Mouse (Mus musculus) lung, postnatal 0 days (tissue): ENCODE measurements around the gene Syt13. TPM values are rescaled to one million over a fixed set of nuclear protein-coding genes. Genes with fewer than 3 reads are reported as not detected.

Experiments used
- ATAC-seq: fragments of 200-750 bp; cut with Nextera tagmentation; 2 replicates; pipeline ENCODE4 v1.8.0; 2017; ENCODE audit warnings: moderate library complexity
- DNase-seq: peaks from one replicate; pipeline ENCODE4 v3.0.0-alpha.2; 2016; ENCODE audit warnings: low spot score
- H3K27ac ChIP-seq: fragments of 300-500 bp; sonication (generic); 2 replicates; pipeline ENCODE4 v1.5.1; 2014; ENCODE audit warnings: antibody characterized with exemption, mild to moderate bottlenecking, low read length, mixed read lengths
- H3K27me3 ChIP-seq: fragments of 300-500 bp; sonication (generic); replicated peaks from 2 replicates; pipeline ENCODE4 v1.6.1; 2014; ENCODE audit warnings: low read length, mixed read lengths; ENCODE audit not compliant: insufficient read depth
- H3K36me3 ChIP-seq: fragments of 300-500 bp; sonication (generic); 2 replicates; pipeline ENCODE4 v1.6.1; 2014; ENCODE audit warnings: low read length, mixed read lengths; ENCODE audit not compliant: insufficient read depth
- H3K4me1 ChIP-seq: fragments of 300-500 bp; sonication (generic); 2 replicates; pipeline ENCODE4 v1.6.1; 2014; ENCODE audit warnings: antibody characterized with exemption, low read depth, low read length, mixed read lengths; ENCODE audit not compliant: insufficient read depth
- H3K4me2 ChIP-seq: fragments of 300-500 bp; sonication (generic); replicated peaks from 2 replicates; pipeline ENCODE4 v1.6.1; 2014; ENCODE audit warnings: low read depth, mild to moderate bottlenecking, low read length, moderate library complexity, mixed read lengths
- H3K4me3 ChIP-seq: fragments of 300-500 bp; sonication (generic); 2 replicates; pipeline ENCODE4 v1.5.1; 2014; ENCODE audit warnings: low read depth, low read length
- H3K9ac ChIP-seq: fragments of 300-500 bp; sonication (generic); replicated peaks from 2 replicates; pipeline ENCODE4 v1.6.1; 2014; ENCODE audit warnings: low read depth, mild to moderate bottlenecking
- H3K9me3 ChIP-seq: fragments of 300-500 bp; sonication (generic); 2 replicates; pipeline ENCODE4 v1.6.1; 2016; ENCODE audit warnings: low read length, mixed read lengths
- CTCF ChIP-seq: IDR thresholded peaks from 2 replicates; pipeline ENCODE4 v1.5.1; 2016; ENCODE audit warnings: antibody characterized with exemption, mild to moderate bottlenecking
- EP300 ChIP-seq: IDR thresholded peaks from 2 replicates; pipeline ENCODE4 v1.6.1; 2016; ENCODE audit warnings: antibody characterized with exemption, mild to moderate bottlenecking, control low read depth
- WGBS: fragments of 180-500 bp; shearing (Covaris S2); extraction: QIAGEN DNeasy Blood & Tissue Kit; methylation state at CpG from one replicate; pipeline ENCODE4 v1.1.7; 2014; 5-methylcytosine and 5-hydroxymethylcytosine counted together
- polyA plus RNA-seq: library from polyadenylated mRNA; unstranded; fragments of >200 nt; fragmentation: Nextera tagmentation; extraction: Ambion mirVana; gene quantifications from 2 replicates; pipeline ENCODE4 v1.2.1, GENCODE M21; 2015

The Syt13 gene
- polyA plus RNA-seq, 1 experiment from 2014 or later: 0.24 TPM

DNA sequence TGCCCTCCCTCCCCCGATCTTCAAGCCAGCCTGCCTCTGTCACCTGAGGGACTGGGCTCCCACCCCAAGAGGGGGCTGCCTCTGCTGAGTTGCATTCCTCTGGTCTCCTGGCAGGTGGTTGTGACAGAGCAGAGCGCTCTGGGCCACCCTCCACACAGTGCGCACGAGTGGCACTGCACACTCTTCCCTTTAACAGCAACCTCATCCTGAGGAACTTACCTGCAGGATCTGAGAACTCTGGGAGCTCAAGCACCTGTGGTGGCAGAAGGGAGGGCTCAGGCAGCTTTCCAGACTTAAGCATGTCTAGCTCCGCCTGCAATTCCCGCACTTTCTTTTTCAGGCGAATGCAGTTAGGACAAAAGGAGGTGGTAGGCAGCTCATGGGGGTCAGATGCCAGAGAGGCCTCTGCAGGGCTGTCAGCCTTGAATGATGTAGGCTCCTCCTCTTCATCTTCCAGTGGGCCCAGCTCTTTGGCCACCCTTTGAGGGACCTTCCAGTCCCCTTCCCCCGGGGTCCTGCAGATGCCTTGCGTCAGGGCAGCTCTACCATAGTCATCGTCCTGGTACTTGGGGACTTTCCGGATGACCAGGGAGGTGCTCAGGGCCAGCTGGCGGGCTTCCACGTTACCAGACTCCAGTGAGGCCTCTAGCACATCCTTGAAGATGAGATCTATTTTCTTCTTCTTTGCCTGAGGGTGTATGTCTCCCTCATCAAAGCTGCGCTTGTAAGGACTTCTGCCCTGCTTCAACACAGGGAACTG, 60.3 kb downstream of the Syt13 start:
- DNase-seq (peak; percentile 52), ATAC-seq (peak; percentile 76)
- Histone ChIP-seq H3K9ac (no peak overlapping the region), H3K27me3 (no peaks in the 10 kb centered on the region), H3K4me1 (no peaks in the 10 kb centered on the region; the same call in 1 of the 2 replicates), H3K9me3 (no peaks in the 10 kb centered on the region), H3K4me3 (no peak overlapping the region), H3K36me3 (peaks cover 32% of the 10 kb centered on the region; the same call in 1 of the 2 replicates), H3K4me2 (no peak overlapping the region), H3K27ac (no peak overlapping the region)
- TF ChIP-seq EP300 (no peak), CTCF (no peak)
- 67% methylated on average over 14 of the region's 14 CpGs for WGBS

DNA sequence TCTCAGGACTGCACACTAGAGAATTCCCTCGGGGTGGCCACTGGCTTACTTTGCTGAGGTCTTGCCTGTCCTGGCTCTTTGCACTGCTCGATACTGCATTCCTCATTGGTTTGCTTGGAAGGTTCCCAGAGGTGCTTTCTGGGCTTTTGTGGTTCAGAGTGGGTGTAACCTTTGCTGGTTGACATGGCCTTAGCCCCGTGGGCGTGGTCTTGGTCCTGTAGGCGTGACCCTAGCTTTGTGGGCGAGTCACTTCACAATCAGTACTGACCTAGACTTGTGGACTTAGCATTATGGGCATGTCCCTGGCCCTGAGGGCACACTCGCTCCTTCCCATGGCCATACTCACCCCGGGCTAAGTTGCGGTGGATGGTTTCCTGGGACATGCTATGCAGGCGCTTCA, 65.3 kb downstream of the Syt13 start:
- ATAC-seq (no peak), DNase-seq (no peak)
- 88% methylated on average over 10 of the region's 10 CpGs for WGBS
- Histone ChIP-seq H3K4me2 (no peak overlapping the region), H3K9ac (no peak overlapping the region), H3K4me1 (peaks cover 11% of the 10 kb centered on the region), H3K27me3 (no peaks in the 10 kb centered on the region), H3K27ac (no peak overlapping the region), H3K4me3 (no peak overlapping the region), H3K36me3 (peaks cover 11% of the 10 kb centered on the region; the same call in 1 of the 2 replicates), H3K9me3 (no peaks in the 10 kb centered on the region)
- no peak for TF ChIP-seq CTCF
- no peak for TF ChIP-seq EP300

DNA sequence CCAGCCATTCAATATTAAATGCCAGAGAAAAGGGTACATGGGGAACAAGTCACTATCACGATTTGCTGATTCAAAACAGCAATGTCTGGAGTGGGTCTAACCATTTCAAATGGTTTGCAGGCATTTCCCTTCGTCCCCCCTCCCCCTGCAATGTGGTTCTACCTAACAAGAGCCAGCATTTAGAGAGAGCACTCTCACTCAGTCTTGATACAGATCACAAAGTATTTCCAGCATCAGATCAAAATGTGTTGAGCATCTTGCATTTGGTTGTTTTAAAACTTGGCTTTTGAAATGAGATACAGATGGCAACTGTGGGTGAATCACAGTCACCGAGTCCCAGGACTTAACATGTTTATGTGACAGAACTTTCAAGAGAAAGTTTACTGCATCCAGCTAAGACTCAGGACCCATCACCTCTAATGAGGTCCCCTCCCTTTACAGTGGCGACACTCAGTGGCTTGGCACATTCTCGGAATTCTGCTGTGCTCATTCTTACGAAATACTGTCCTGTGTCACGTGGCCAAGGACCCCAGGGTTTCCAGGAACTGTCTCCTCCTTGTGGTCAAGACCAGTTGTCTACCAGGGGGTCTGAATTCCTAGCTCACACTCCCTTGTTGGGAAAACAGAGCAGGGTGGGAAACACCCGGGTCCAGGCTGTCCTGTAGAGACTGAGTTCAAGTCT, 67.8 kb downstream of the Syt13 start:
- Histone ChIP-seq H3K9ac (no peak overlapping the region), H3K9me3 (no peaks in the 10 kb centered on the region), H3K27ac (peak overlapping the region; percentile 57), H3K4me1 (peaks cover 22% of the 10 kb centered on the region), H3K27me3 (no peaks in the 10 kb centered on the region), H3K4me3 (no peak overlapping the region), H3K36me3 (peaks cover 17% of the 10 kb centered on the region; the same call in 1 of the 2 replicates), H3K4me2 (no peak overlapping the region)
- 27% methylated on average over 8 of the region's 8 CpGs for WGBS
- TF ChIP-seq CTCF (peak; percentile 62), EP300 (no peak; the same call in 1 of the 2 replicates)
- ATAC-seq: peak; percentile 75
- peak; percentile 90 for DNase-seq

DNA sequence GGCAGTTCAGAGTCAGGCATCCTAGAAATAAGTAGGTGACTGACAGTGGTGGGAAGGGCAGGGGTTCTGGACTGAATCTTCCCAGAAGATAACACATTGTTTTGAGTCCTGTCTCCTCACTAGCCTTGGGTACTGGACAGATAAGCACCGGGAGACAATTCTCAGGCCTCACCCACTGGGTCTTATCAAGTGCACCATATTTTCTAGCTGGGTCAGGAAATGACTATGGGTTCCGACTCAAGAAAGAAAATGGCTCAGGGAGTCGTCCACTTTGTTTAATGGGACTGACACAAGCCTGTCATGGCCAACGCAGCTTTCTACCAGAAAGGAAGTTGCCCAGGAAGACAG, 68.3 kb downstream of the Syt13 start:
- H3K27me3 ChIP-seq: no peaks in the 10 kb centered on the region
- H3K4me3 ChIP-seq: no peak overlapping the region
- peaks cover 26% of the 10 kb centered on the region for H3K4me1 ChIP-seq
- H3K9me3 ChIP-seq: no peaks in the 10 kb centered on the region
- no peak overlapping the region for H3K4me2 ChIP-seq
- H3K36me3 ChIP-seq: peaks cover 17% of the 10 kb centered on the region; the same call in 1 of the 2 replicates
- H3K27ac ChIP-seq: peak overlapping the region; percentile 57
- ATAC-seq (peak; percentile 63), DNase-seq (peak; percentile 54)
- no peak overlapping the region for H3K9ac ChIP-seq
- 50% methylated on average over 4 of the region's 4 CpGs for WGBS
- TF ChIP-seq EP300 (peak; percentile 80), CTCF (no peak)

DNA sequence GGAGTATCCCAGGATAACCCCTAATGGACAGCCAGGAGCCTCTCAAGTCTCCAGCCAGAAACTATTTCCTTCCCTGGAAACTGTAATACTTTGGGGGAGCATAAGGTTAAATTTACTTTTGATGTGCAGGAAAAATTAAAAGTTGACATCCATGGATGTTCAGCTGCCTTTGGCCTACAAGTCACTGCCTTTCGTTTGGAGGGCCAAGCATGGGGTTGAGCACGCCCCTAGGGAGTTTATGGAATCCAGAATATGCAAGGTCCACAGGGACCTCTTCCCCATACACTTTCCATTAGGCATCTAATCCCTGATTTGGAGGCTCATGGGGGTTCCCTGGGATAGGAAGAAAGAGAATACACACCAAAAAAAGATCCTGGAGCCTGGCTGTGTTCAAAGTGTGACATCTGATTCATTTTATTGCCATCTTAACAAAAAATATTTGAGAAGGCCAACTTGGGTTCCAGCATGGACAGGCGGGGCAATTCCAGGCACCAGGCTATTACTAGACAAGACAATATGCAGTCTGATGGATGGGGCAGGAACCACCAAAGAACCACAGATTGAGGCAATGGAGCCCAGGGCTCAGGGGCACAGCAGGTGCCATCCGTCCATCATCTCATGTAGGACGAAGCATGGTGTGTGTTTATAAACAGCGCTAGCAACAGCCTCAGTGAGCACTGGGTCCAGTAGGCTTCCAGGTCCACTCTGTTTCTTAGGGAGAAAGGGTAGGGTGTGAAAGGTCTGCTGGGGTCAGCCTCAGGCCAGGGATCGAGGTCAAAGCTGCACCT, 69.6 kb downstream of the Syt13 start:
- DNase-seq (no peak), ATAC-seq (no peak)
- Histone ChIP-seq H3K9me3 (no peaks in the 10 kb centered on the region), H3K4me2 (no peak overlapping the region), H3K27ac (peak overlapping the region; percentile 57; the same call in 1 of the 2 replicates), H3K27me3 (no peaks in the 10 kb centered on the region), H3K9ac (no peak overlapping the region), H3K36me3 (peaks cover 6% of the 10 kb centered on the region; the same call in 1 of the 2 replicates), H3K4me3 (no peak overlapping the region), H3K4me1 (peaks cover 38% of the 10 kb centered on the region)
- TF ChIP-seq CTCF: no peak
- TF ChIP-seq EP300: no peak
- WGBS: 77% methylated on average over 7 of the region's 7 CpGs

DNA sequence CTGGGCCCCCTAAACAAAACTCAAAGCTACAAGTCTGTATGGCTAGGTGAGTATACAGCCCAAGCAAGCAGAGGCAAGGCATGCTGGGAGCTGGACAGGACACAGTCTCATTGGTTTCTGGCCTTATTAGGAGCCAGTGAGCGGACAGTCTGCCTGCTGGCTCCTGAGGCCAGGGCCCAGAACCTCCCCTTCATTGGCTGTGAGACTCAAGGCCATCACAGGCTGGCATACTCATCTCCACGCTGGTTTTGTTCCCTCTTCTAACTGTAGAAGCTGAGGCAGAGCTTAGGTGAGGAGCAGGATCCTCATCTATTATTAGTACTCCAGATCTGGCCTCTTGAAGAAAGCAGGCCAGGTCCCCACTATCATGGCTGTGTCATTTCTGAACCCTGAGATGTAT, 70.3 kb downstream of the Syt13 start:
- Histone ChIP-seq H3K27me3 (no peaks in the 10 kb centered on the region), H3K4me3 (no peak overlapping the region), H3K4me2 (no peak overlapping the region), H3K4me1 (peaks cover 39% of the 10 kb centered on the region), H3K9ac (no peak overlapping the region), H3K27ac (peak overlapping the region; percentile 15; the same call in 1 of the 2 replicates), H3K36me3 (peaks cover 6% of the 10 kb centered on the region; the same call in 1 of the 2 replicates), H3K9me3 (no peaks in the 10 kb centered on the region)
- DNase-seq: no peak
- no peak for ATAC-seq
- no peak for TF ChIP-seq CTCF
- TF ChIP-seq EP300: no peak
- WGBS: 89% methylated on average over 2 of the region's 2 CpGs
